ENCODE assay signal across 7 mouse cellular contexts in the genomic region with DNA sequence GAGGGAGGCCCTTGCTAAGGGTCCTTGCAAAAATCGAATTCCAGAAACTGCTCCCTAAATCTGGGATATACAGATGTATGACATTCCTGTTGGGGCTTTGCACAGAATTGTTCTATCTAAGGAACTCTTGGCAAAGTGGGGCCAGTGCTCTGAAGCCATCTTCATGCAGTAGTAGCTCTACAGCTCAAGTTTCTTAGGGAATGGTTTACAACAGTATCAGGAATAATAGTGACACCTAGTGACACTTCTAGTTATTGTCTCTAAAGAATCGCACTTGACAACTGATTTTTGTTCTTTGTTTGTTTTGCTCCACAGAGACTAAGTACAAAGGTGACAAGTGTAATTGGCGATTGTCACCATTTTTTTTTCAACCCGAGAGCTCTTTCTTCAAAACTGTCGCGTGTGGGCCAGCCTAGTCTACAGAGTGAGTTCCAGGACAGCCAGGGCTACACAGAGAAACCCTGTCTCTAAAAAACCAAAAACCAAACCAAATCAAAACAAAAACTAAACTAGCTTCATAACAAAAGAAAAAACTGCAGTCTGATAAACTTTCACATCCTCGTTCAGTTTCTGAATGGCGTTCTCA. TPM values are rescaled to one million over a fixed set of nuclear protein-coding genes. Genes with fewer than 3 reads are reported as not detected.
DNase-seq lines count a peak whose midpoint lies in the region; ATAC-seq and TF ChIP-seq lines count a peak whose summit lies in the region.

No protein-coding gene starts in this region.

- 14% methylated on average over 8 of the region's 8 CpGs for WGBS in lung, adult 2 months
- WGBS in hindbrain, embryonic 16.5 days, result 29% methylated on average over 8 of the region's 8 CpGs
- 31% methylated on average over 8 of the region's 8 CpGs for WGBS in neural tube, embryonic 14.5 days

- no peak overlapping the region for H3K9ac ChIP-seq in hindbrain, embryonic 16.5 days (ENCODE audit: low read depth, low read length)
- H3K9ac ChIP-seq in neural tube, embryonic 14.5 days (replicated peaks; ENCODE audit: low read depth, low read length), result no peak overlapping the region

- TF ChIP-seq POLR2A in lung, adult 2 months (IDR thresholded peaks at IDR 0.05; ENCODE audit: borderline replicate concordance, extremely low read depth, low read depth, low read length), result no peak

- H3K9me3 ChIP-seq in hindbrain, embryonic 16.5 days (ENCODE audit: control insufficient read depth, low read length), result no peaks in the 10 kb centered on the region
- no peaks in the 10 kb centered on the region for H3K9me3 ChIP-seq in neural tube, embryonic 14.5 days (ENCODE audit: control insufficient read depth, low read length)

- TF ChIP-seq CTCF in lung, adult 2 months (IDR thresholded peaks at IDR 0.05; ENCODE audit: insufficient read depth, low read length), result peak; percentile 54; the same call in 1 of the 2 replicates

- ATAC-seq in hindbrain, embryonic 16.5 days, result peak; percentile 60
- ATAC-seq in neural tube, embryonic 14.5 days (ENCODE audit: low read depth), result peak; percentile 51; the same call in 1 of the 2 replicates

- DNase-seq in lung, adult 2 months, result no peak
- DNase-seq in lung, postnatal 36 days, result no peak
- DNase-seq in adipocyte (ENCODE audit: low spot score), result peak; percentile 88
- no peak for DNase-seq in right cerebral cortex, postnatal 10 days (ENCODE audit: low spot score in 2 of 2)
- DNase-seq in ovary, postnatal 36 days (ENCODE audit: low spot score), result no peak

- no peak overlapping the region for H3K4me3 ChIP-seq in lung, adult 2 months (replicated peaks; ENCODE audit: extremely low read depth, low read depth, low read length)
- no peak overlapping the region for H3K4me3 ChIP-seq in hindbrain, embryonic 16.5 days (ENCODE audit: low read length)
- H3K4me3 ChIP-seq in neural tube, embryonic 14.5 days (ENCODE audit: low read depth, low read length), result no peak overlapping the region

- no peak overlapping the region for H3K4me2 ChIP-seq in hindbrain, embryonic 16.5 days (ENCODE audit: low read length)
- H3K4me2 ChIP-seq in neural tube, embryonic 14.5 days (ENCODE audit: low read depth, low read length), result no peak overlapping the region

- H3K36me3 ChIP-seq in hindbrain, embryonic 16.5 days (ENCODE audit: control insufficient read depth, insufficient read depth, low read length), result 0 out of 2 replicates have a peak, but pooled peaks cover 5% of the 10 kb centered on the region
- H3K36me3 ChIP-seq in neural tube, embryonic 14.5 days (ENCODE audit: control insufficient read depth, insufficient read depth, low read length), result peaks cover 5% of the 10 kb centered on the region; the same call in 1 of the 2 replicates

- H3K27me3 ChIP-seq in hindbrain, embryonic 16.5 days (replicated peaks; ENCODE audit: control insufficient read depth, insufficient read depth, low read length), result no peaks in the 10 kb centered on the region
- H3K27me3 ChIP-seq in neural tube, embryonic 14.5 days (ENCODE audit: control insufficient read depth, insufficient read depth, low read length), result no peaks in the 10 kb centered on the region

- no peak overlapping the region for H3K27ac ChIP-seq in hindbrain, embryonic 16.5 days (ENCODE audit: low read depth, low read length)
- no peak overlapping the region for H3K27ac ChIP-seq in neural tube, embryonic 14.5 days (ENCODE audit: low read depth, low read length)

- peaks cover 3% of the 10 kb centered on the region; the same call in 1 of the 2 replicates for H3K4me1 ChIP-seq in lung, adult 2 months (ENCODE audit: control insufficient read depth, insufficient read depth, low read length)
- H3K4me1 ChIP-seq in hindbrain, embryonic 16.5 days (ENCODE audit: control insufficient read depth, insufficient read depth, low read depth, low read length), result no peaks in the 10 kb centered on the region
- no peaks in the 10 kb centered on the region for H3K4me1 ChIP-seq in neural tube, embryonic 14.5 days (ENCODE audit: control insufficient read depth, insufficient read depth, low read length)

RNA-seq across cellular contexts. Expression of a gene that starts 33.7 kb away (rescaled TPM):
- 6.3 and 18.6 TPM in 2 replicates for polyA plus RNA-seq in lung, adult 2 months (2012; rRNA removed)
- 0.91 and 2.7 TPM in 2 replicates for polyA plus RNA-seq in hindbrain, embryonic 16.5 days (2015; fragmentation: Nextera tagmentation; extraction: Ambion mirVana)
- polyA plus RNA-seq in neural tube, embryonic 14.5 days (2014; fragmentation: Nextera tagmentation; extraction: Ambion mirVana), result 1.5 and 2.8 TPM in 2 replicates

RNA-seq across cellular contexts. Expression of a gene that starts 34.0 kb away (rescaled TPM):
- polyA plus RNA-seq in lung, adult 2 months (2012; rRNA removed), result 219 and 296 TPM in 2 replicates
- polyA plus RNA-seq in hindbrain, embryonic 16.5 days (2015; fragmentation: Nextera tagmentation; extraction: Ambion mirVana), result 106 and 118 TPM in 2 replicates
- polyA plus RNA-seq in neural tube, embryonic 14.5 days (2014; fragmentation: Nextera tagmentation; extraction: Ambion mirVana), result 63.7 and 118 TPM in 2 replicates
